Mouse (Mus musculus) kidney, adult 2 months (tissue): ENCODE data around the gene Ptprd. TPM values are rescaled to one million over a fixed set of nuclear protein-coding genes. Genes with fewer than 3 reads are reported as not detected.
A peak's percentile ranks its signal among the peaks of the same experiment; 100 is the strongest.

Experiments
- DNase-seq: peaks from one replicate; pipeline ENCODE4 v3.0.0; 2021
- H3K27ac ChIP-seq: fragments of 200-500 bp; 2 replicates; pipeline ENCODE4 v1.5.1; 2012; ENCODE audit warnings: low read depth, low read length, control low read depth, inconsistent platforms; ENCODE audit not compliant: insufficient read depth
- H3K27me3 ChIP-seq: fragments of 200-500 bp; replicated peaks from 2 replicates; pipeline ENCODE4 v1.6.1; 2012; ENCODE audit warnings: mild to moderate bottlenecking, moderate library complexity, low read length, inconsistent platforms; ENCODE audit not compliant: control insufficient read depth, insufficient read depth
- H3K36me3 ChIP-seq: fragments of 200-500 bp; 2 replicates; pipeline ENCODE4 v1.6.1; 2012; ENCODE audit warnings: mild to moderate bottlenecking, moderate library complexity, low read length, inconsistent platforms; ENCODE audit not compliant: control insufficient read depth, insufficient read depth
- H3K4me1 ChIP-seq: fragments of 200-500 bp; 2 replicates; pipeline ENCODE4 v1.6.1; 2011; ENCODE audit warnings: low read length; ENCODE audit not compliant: control insufficient read depth, insufficient read depth
- H3K4me3 ChIP-seq: fragments of 200-500 bp; 2 replicates; pipeline ENCODE4 v1.5.1; 2011; ENCODE audit warnings: mild to moderate bottlenecking, low read depth, low read length, control low read depth; ENCODE audit not compliant: insufficient read depth
- CTCF ChIP-seq: fragments of 200-500 bp; conservative IDR thresholded peaks from 2 replicates; pipeline ENCODE4 v1.5.1; 2011; ENCODE audit warnings: low read depth, mild to moderate bottlenecking, control low read depth, low read length, moderate library complexity, mixed read lengths; ENCODE audit not compliant: insufficient read depth, insufficient read length
- POLR2A ChIP-seq: fragments of 200-500 bp; IDR thresholded peaks from one replicate; pipeline ENCODE4 v1.6.1; 2011; ENCODE audit warnings: low read depth, low read length, control low read depth
- WGBS: fragments of 180-500 bp; shearing (Covaris S2); methylation state at CpG from one replicate; pipeline ENCODE4 v1.1.7; 2018; 5-methylcytosine and 5-hydroxymethylcytosine counted together
- polyA plus RNA-seq: library from polyadenylated mRNA; depleted of rRNA; stranded (reverse); fragments of >200 nt; gene quantifications from 2 replicates; pipeline ENCODE4 v1.2.3, GENCODE M21; 2012

Ptprd gene
- polyA plus RNA-seq, 1 experiment: 30.0 TPM

GRCm38 (mm10) chr4:77248918-77249317 is 962.8 kb downstream of the Ptprd start:
- no peak overlapping the region for H3K27ac ChIP-seq
- no peaks in the 10 kb centered on the region for H3K36me3 ChIP-seq
- DNase-seq: no peak
- H3K27me3 ChIP-seq: no peaks in the 10 kb centered on the region
- no peak overlapping the region for H3K4me3 ChIP-seq
- no peaks in the 10 kb centered on the region for H3K4me1 ChIP-seq
- TF ChIP-seq POLR2A (no peak), CTCF (no peak)
- 31% methylated on average over 1 of the region's 1 CpGs for WGBS

DNA sequence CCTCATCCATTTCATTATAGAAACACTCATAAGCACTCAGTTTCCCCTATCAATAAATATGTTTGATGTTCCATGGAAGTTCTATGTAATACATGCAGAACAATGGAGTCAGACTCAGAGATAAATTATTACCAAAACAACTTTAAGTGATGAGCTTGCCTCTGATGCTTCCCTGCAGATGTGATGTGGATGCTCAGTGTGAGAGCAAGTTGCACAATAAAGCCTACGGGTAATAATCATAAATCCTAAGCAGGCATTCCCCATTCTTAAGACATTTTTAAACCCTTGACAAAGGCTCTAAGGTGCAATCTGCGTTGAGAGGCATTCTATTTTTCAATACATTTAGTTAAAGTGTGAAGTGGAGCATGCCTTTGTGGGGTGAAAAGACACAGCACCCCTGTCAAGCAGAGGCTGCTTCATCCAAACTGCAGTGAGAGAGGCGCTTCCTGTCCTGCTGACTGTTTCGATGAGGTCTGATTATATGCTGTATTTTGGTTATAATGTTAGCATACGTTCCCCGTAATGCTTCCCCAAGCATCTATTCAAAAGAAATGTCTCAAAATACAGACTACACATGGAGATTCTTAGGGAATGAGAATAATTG is 969.8 kb downstream of the Ptprd start:
- H3K27ac ChIP-seq: no peak overlapping the region
- no peak for DNase-seq
- WGBS: 74% methylated on average over 6 of the region's 6 CpGs
- H3K27me3 ChIP-seq: no peaks in the 10 kb centered on the region
- no peak overlapping the region for H3K4me3 ChIP-seq
- no peaks in the 10 kb centered on the region for H3K36me3 ChIP-seq
- TF ChIP-seq POLR2A (no peak), CTCF (no peak)
- no peaks in the 10 kb centered on the region for H3K4me1 ChIP-seq

DNA sequence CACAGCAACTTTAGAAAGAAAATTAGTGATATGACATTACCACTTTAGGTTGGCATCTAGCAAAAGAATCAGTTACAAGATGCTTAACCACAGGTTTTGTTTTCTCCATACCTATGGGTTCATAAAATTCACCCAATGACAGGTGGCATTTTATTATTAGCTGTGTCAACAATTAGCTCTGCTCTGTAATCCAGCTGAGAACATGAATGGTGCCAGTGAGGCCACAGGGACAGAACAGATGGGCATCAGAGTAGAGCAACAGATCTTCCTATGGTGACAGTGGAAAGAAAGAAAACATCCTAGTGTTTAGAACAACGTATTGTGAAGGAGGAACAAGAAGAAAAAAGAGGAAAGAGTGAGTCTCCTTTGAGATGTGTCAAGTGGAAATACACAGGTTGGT is 973.6 kb downstream of the Ptprd start:
- Histone ChIP-seq H3K4me1 (no peaks in the 10 kb centered on the region), H3K27me3 (no peaks in the 10 kb centered on the region), H3K36me3 (no peaks in the 10 kb centered on the region), H3K27ac (no peak overlapping the region), H3K4me3 (no peak overlapping the region)
- DNase-seq: no peak
- WGBS: 74% methylated on average over 1 of the region's 1 CpGs
- TF ChIP-seq POLR2A: no peak
- no peak for TF ChIP-seq CTCF

DNA sequence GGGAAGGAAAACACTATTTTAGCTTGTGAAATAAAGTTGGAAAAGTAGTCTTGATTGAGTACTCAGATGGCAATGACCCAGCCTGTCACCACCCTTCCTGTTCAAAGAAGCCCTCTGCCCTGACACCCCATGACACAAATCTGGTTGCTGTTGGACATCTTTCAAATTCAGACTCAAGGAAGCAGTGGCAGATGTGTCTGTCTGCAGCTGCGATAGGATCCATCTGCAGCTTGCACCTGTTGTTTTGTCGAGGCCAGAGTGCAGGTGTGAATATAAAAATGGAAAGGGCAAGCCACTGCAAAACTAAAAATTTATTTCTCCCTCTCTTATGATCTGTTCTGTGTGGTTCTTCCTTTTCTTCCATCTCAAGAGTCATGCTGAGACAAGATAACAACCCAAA is 978.5 kb downstream of the Ptprd start:
- 57% methylated on average over 2 of the region's 2 CpGs for WGBS
- H3K27ac ChIP-seq: no peak overlapping the region
- no peaks in the 10 kb centered on the region for H3K36me3 ChIP-seq
- no peaks in the 10 kb centered on the region for H3K27me3 ChIP-seq
- TF ChIP-seq CTCF: no peak
- TF ChIP-seq POLR2A: no peak
- no peak overlapping the region for H3K4me3 ChIP-seq
- DNase-seq: no peak
- H3K4me1 ChIP-seq: no peaks in the 10 kb centered on the region

DNA sequence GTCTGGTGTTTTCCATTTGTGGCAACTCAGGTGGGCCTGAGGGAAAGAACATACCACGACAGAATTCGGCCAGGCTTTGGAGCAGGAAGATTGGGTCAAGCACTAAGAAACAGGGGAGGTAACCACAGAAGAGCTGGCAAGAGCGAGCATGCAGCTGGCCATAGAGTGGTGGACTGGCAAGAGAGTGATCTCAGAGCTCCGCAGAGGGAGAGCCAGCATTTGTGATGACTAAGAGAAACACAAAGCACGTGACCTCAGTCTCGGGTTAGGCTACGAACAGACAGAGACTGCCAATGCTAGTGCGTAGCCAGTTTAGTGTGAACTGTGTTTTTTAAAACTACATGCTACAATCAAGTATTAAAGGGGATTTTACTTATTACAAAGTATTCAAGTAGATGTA is 1042.9 kb downstream of the Ptprd start:
- DNase-seq: no peak

DNA sequence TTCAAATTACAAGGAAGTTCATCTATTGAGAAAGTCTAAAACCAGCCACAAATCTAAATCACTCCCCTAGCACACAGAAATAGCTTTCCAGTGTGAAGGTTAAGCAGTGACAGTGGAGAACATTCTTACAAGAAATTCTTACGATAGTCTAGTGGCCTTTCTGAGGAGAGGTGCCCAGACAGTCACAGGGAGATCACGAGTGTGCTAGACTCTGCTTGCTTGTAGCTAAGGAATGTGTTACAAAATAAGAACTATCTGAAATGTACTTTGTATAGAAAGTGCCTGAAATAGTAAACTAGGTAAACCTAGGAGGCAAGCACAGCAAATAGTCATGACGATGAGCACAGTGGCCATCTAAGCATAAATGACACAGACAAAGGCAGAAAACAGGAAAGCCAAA is 1054.2 kb downstream of the Ptprd start:
- no peaks in the 10 kb centered on the region for H3K27me3 ChIP-seq
- TF ChIP-seq CTCF (no peak), POLR2A (no peak)
- WGBS: 72% methylated on average over 3 of the region's 3 CpGs

More for the DNA sequence above, 1042.9 kb downstream of the Ptprd start:
- Histone ChIP-seq H3K4me1 (no peaks in the 10 kb centered on the region), H3K4me3 (no peak overlapping the region), H3K36me3 (no peaks in the 10 kb centered on the region), H3K27ac (no peak overlapping the region), H3K27me3 (no peaks in the 10 kb centered on the region)
- no peak for TF ChIP-seq CTCF
- no peak for TF ChIP-seq POLR2A
- 77% methylated on average over 8 of the region's 8 CpGs for WGBS

DNA sequence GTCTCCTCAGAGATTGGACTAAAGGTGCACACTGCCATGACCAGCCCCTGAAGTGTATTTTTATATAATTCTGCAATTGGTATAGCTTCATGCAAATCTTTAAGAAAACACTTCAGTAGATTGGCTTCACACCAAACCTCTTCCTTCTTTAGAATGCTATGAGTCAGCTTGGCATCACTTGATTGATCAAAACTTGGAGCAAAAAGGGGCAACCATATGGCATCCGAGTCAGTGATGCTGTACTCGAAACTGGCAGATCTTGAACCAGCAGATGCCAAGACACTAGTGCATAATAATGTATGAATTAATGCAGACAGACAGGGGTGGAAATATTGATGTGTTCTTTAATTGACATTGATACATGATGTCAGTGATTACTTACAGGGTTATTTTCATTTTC is 1056.2 kb downstream of the Ptprd start:
- Histone ChIP-seq H3K4me3 (no peak overlapping the region), H3K27me3 (no peaks in the 10 kb centered on the region), H3K36me3 (no peaks in the 10 kb centered on the region), H3K27ac (no peak overlapping the region), H3K4me1 (no peaks in the 10 kb centered on the region)
- no peak for DNase-seq
- TF ChIP-seq CTCF (no peak), POLR2A (no peak)
- WGBS: 80% methylated on average over 2 of the region's 2 CpGs

More for the DNA sequence above, 1054.2 kb downstream of the Ptprd start:
- Histone ChIP-seq H3K4me3 (no peak overlapping the region), H3K36me3 (no peaks in the 10 kb centered on the region), H3K27ac (no peak overlapping the region), H3K4me1 (no peaks in the 10 kb centered on the region)
- DNase-seq: peak; percentile 47
